Comparison of ENCODE assay signal across 8 mouse cellular contexts in genomic region chr3:145757844-145758243, GRCm38 (mm10). TPM values are rescaled to one million over a fixed set of nuclear protein-coding genes. Genes with fewer than 3 reads are reported as not detected.
DNase-seq lines count a peak whose midpoint lies in the region; ATAC-seq and TF ChIP-seq lines count a peak whose summit lies in the region.

No protein-coding gene starts in this region.

- peak overlapping the region; percentile 90; the same call in 1 of the 2 replicates for H3K4me2 ChIP-seq in midbrain, embryonic 11.5 days
- peak overlapping the region; percentile 89 for H3K4me2 ChIP-seq in liver, embryonic 13.5 days
- H3K4me2 ChIP-seq in stomach, postnatal 0 days (replicated peaks; ENCODE audit: low read depth), result peak overlapping the region; percentile 89; the same call in 1 of the 2 replicates

- peak; percentile 87 for DNase-seq in midbrain, embryonic 11.5 days (ENCODE audit: low spot score, missing footprints)
- no peak for DNase-seq in midbrain, embryonic 10.5 days (ENCODE audit: low spot score)
- DNase-seq in liver, embryonic 13.5 days, result peak; percentile 34
- DNase-seq in stomach, postnatal 0 days (ENCODE audit: low spot score), result no peak
- no peak for DNase-seq in urinary bladder, adult 2 months (ENCODE audit: low spot score)
- DNase-seq in left cerebral cortex, adult 2 months (ENCODE audit: extremely low spot score in 1 of 2, low spot score in 2 of 2), result no peak

- intact Hi-C loops in left cerebral cortex, adult 2 months (cut with DNase I), result loop anchor here (2.0 kb wide), 1 partner anchor 105 kb away; no protein-coding TSS in a partner anchor

- no peaks in the 10 kb centered on the region for H3K36me3 ChIP-seq in erythroblast, embryonic 14.5 days (ENCODE audit: control insufficient read depth)
- H3K36me3 ChIP-seq in midbrain, embryonic 11.5 days (ENCODE audit: control insufficient read depth, insufficient read depth, low read length), result no peaks in the 10 kb centered on the region
- H3K36me3 ChIP-seq in midbrain, embryonic 10.5 days, result no peaks in the 10 kb centered on the region
- H3K36me3 ChIP-seq in liver, embryonic 13.5 days, result no peaks in the 10 kb centered on the region
- H3K36me3 ChIP-seq in stomach, postnatal 0 days (ENCODE audit: control insufficient read depth, insufficient read depth, low read length), result no peaks in the 10 kb centered on the region

- H3K4me1 ChIP-seq in erythroblast, embryonic 14.5 days (ENCODE audit: control insufficient read depth), result peaks cover 43% of the 10 kb centered on the region
- H3K4me1 ChIP-seq in midbrain, embryonic 11.5 days (ENCODE audit: control insufficient read depth, insufficient read depth, low read length), result 0 out of 2 replicates have a peak, but pooled peaks cover 5% of the 10 kb centered on the region
- peaks cover 18% of the 10 kb centered on the region for H3K4me1 ChIP-seq in midbrain, embryonic 10.5 days
- H3K4me1 ChIP-seq in liver, embryonic 13.5 days (replicated peaks), result peaks cover 50% of the 10 kb centered on the region
- peaks cover 4% of the 10 kb centered on the region for H3K4me1 ChIP-seq in stomach, postnatal 0 days (replicated peaks; ENCODE audit: control insufficient read depth, insufficient read depth)

- no peak for TF ChIP-seq EP300 in stomach, postnatal 0 days (optimal IDR thresholded peaks at IDR 0.05)

- WGBS in midbrain, embryonic 11.5 days, result 51% methylated on average over 4 of the region's 4 CpGs
- WGBS in midbrain, embryonic 10.5 days, result 47% methylated on average over 4 of the region's 4 CpGs
- WGBS in liver, embryonic 13.5 days (ENCODE audit: insufficient replicate concordance), result 12% methylated on average over 4 of the region's 4 CpGs
- 45% methylated on average over 4 of the region's 4 CpGs for WGBS in stomach, postnatal 0 days

- H3K4me3 ChIP-seq in erythroblast, embryonic 14.5 days (replicated peaks), result peak overlapping the region; percentile 63
- no peak overlapping the region for H3K4me3 ChIP-seq in midbrain, embryonic 11.5 days (ENCODE audit: low read depth, low read length)
- H3K4me3 ChIP-seq in midbrain, embryonic 10.5 days, result no peak overlapping the region
- H3K4me3 ChIP-seq in liver, embryonic 13.5 days (replicated peaks), result peak overlapping the region; percentile 65
- no peak overlapping the region for H3K4me3 ChIP-seq in stomach, postnatal 0 days (ENCODE audit: low read depth, low read length)
- no peak overlapping the region; the same call in 1 of the 2 replicates for H3K4me3 ChIP-seq in left cerebral cortex, adult 2 months

- H3K27ac ChIP-seq in midbrain, embryonic 11.5 days (ENCODE audit: low read depth, low read length), result no peak overlapping the region
- H3K27ac ChIP-seq in midbrain, embryonic 10.5 days (replicated peaks), result no peak overlapping the region
- peak overlapping the region; percentile 3; the same call in 1 of the 2 replicates for H3K27ac ChIP-seq in liver, embryonic 13.5 days
- H3K27ac ChIP-seq in stomach, postnatal 0 days (replicated peaks), result no peak overlapping the region
- no peak overlapping the region for H3K27ac ChIP-seq in left cerebral cortex, adult 2 months

- H3K9me3 ChIP-seq in erythroblast, embryonic 14.5 days (ENCODE audit: control insufficient read depth, low read length), result no peaks in the 10 kb centered on the region
- H3K9me3 ChIP-seq in midbrain, embryonic 11.5 days (ENCODE audit: control insufficient read depth, low read length), result no peaks in the 10 kb centered on the region
- H3K9me3 ChIP-seq in midbrain, embryonic 10.5 days (replicated peaks), result no peaks in the 10 kb centered on the region
- no peaks in the 10 kb centered on the region for H3K9me3 ChIP-seq in liver, embryonic 13.5 days (replicated peaks)
- H3K9me3 ChIP-seq in stomach, postnatal 0 days (ENCODE audit: control insufficient read depth, low read length), result no peaks in the 10 kb centered on the region

- H3K27me3 ChIP-seq in erythroblast, embryonic 14.5 days (ENCODE audit: control insufficient read depth), result peaks cover 41% of the 10 kb centered on the region
- peaks cover 16% of the 10 kb centered on the region for H3K27me3 ChIP-seq in midbrain, embryonic 11.5 days (ENCODE audit: control insufficient read depth, insufficient read depth, low read length)
- H3K27me3 ChIP-seq in midbrain, embryonic 10.5 days (ENCODE audit: low read depth, poor library complexity, severe bottlenecking), result peaks cover 57% of the 10 kb centered on the region
- peaks cover 36% of the 10 kb centered on the region for H3K27me3 ChIP-seq in liver, embryonic 13.5 days
- H3K27me3 ChIP-seq in stomach, postnatal 0 days (ENCODE audit: control insufficient read depth, insufficient read depth, low read length), result no peaks in the 10 kb centered on the region

- no peak for TF ChIP-seq CTCF in stomach, postnatal 0 days (IDR thresholded peaks at IDR 0.05; ENCODE audit: low read depth)
- TF ChIP-seq CTCF in left cerebral cortex, adult 2 months (IDR thresholded peaks at IDR 0.05), result no peak

- ATAC-seq in erythroblast, adult 5-6 weeks (replicated peaks; ENCODE audit: low FRiP score, poor library complexity, severe bottlenecking), result no peak
- no peak for ATAC-seq in midbrain, embryonic 11.5 days (ENCODE audit: low FRiP score)
- peak; percentile 85 for ATAC-seq in liver, embryonic 13.5 days (ENCODE audit: low read depth)
- no peak for ATAC-seq in stomach, postnatal 0 days (ENCODE audit: low FRiP score, low TSS enrichment)

- H3K9ac ChIP-seq in midbrain, embryonic 11.5 days (ENCODE audit: low read length), result no peak overlapping the region
- peak overlapping the region; percentile 74 for H3K9ac ChIP-seq in liver, embryonic 13.5 days
- no peak overlapping the region for H3K9ac ChIP-seq in stomach, postnatal 0 days (ENCODE audit: low read length)

RNA-seq across cellular contexts. Expression of gene Ddah1, which starts 0.6 kb away (rescaled TPM):
- polyA plus RNA-seq in erythroblast, embryonic 14.5 days (2012), result 0.08 and 0.12 TPM in 2 replicates
- total RNA-seq in erythroblast, adult 5-6 weeks (2015; ENCODE audit: low replicate concordance), result not detected in 2 replicates
- not detected in 2 replicates for total RNA-seq in erythroblast, adult 5-6 weeks (2017; ENCODE audit: low replicate concordance)
- 26.3 and 26.8 TPM in 2 replicates for polyA plus RNA-seq in midbrain, embryonic 11.5 days (2014; fragmentation: Nextera tagmentation; extraction: Ambion mirVana)
- 24.0 and 26.5 TPM in 2 replicates for polyA plus RNA-seq in midbrain, embryonic 10.5 days (2016; fragmentation: Nextera tagmentation; extraction: Ambion mirVana)
- polyA plus RNA-seq in liver, embryonic 13.5 days (2015; fragmentation: Nextera tagmentation; extraction: Ambion mirVana), result 37.6 and 39.3 TPM in 2 replicates
- 16.8 and 20.2 TPM in 2 replicates for polyA plus RNA-seq in stomach, postnatal 0 days (2015; fragmentation: Nextera tagmentation; extraction: Ambion mirVana)
- 0.74 and 0.94 TPM in 2 replicates for polyA plus RNA-seq in urinary bladder, adult 2 months (2012; rRNA removed)
- 10 to 100 TPM; 57.1 to 59.7 TPM for total RNA-seq in left cerebral cortex, adult 2 months (2021)

Comparison
In these comparisons a context has a peak if more than half of its experiments do, and no peak if none do; other contexts are left out.
1. DNase-seq: peak in midbrain, embryonic 11.5 days (single experiment) and liver, embryonic 13.5 days (single experiment); none in midbrain, embryonic 10.5 days (single experiment), stomach, postnatal 0 days (single experiment), urinary bladder, adult 2 months (single experiment) and left cerebral cortex, adult 2 months (0 of 2).
2. H3K4me3 ChIP-seq: peak in erythroblast, embryonic 14.5 days (single experiment) and liver, embryonic 13.5 days (single experiment); none in midbrain, embryonic 11.5 days (single experiment), midbrain, embryonic 10.5 days (single experiment), stomach, postnatal 0 days (single experiment) and left cerebral cortex, adult 2 months (single experiment).
3. Peak in every context shown above with its lines, with median percentiles within 50 percentile points of each other: H3K4me2 ChIP-seq.